Mouse (Mus musculus) megakaryocyte, embryonic 14.5 days (primary cell): ENCODE measurements at regions not wholly inside any gene's neighbourhood (a gene's known extent, or its start where the extent isn't known, plus 50 kb on each side); places are given as distances from the start of the nearest gene placed in this dataset.

Experiments
- FLI1 ChIP-seq: IDR thresholded peaks from 2 replicates; pipeline ENCODE4 v1.6.1; 2012; ENCODE audit warnings: low read length, inconsistent platforms, mixed read lengths
- GATA1 ChIP-seq: IDR thresholded peaks from 3 replicates; pipeline ENCODE4 v1.6.1; 2012; ENCODE audit warnings: mixed read lengths, low read length, inconsistent platforms, borderline replicate concordance

GRCm38 (mm10) chr17:89434288-89434687 is 233.8 kb upstream of the Fshr start:
- TF ChIP-seq GATA1 (no peak), FLI1 (no peak)
